Mouse (Mus musculus) CD4-positive, CD25-positive, alpha-beta regulatory T cell, adult 9 weeks (primary cell): ENCODE measurements around the gene Olfr1118. TPM values are rescaled to one million over a fixed set of nuclear protein-coding genes. Genes with fewer than 3 reads are reported as not detected.

ENCODE experiments used
- polyA plus RNA-seq: library from polyadenylated mRNA; unstranded; fragments of 100-300 nt; shearing (Covaris generic); gene quantifications from one replicate; pipeline ENCODE4 v1.2.1, GENCODE M21; 2017

The Olfr1118 gene
- not detected for polyA plus RNA-seq

DNA sequence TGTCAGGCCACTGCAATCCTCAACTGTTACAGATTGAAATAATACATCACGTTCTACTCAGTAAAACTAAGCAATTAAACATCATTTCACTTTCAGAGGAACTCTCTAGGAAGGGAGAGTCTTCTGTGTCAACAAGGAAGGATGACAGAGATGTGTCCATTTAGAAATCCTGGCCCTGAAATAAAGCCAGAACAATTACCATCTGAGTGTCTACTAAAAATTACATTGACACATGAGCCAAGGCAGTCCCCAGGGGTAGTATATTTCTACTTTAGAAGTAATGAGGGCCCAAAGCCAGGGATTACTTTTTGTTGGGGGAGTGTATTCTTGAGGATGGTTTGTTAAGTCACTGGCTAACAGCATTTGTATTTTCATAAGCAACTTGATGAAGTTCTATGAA is at the start of gene Olfr1118:
Gene Olfr1118 (plus strand): TSS at position 301 of the 400 bp plus-strand sequence.

DNA sequence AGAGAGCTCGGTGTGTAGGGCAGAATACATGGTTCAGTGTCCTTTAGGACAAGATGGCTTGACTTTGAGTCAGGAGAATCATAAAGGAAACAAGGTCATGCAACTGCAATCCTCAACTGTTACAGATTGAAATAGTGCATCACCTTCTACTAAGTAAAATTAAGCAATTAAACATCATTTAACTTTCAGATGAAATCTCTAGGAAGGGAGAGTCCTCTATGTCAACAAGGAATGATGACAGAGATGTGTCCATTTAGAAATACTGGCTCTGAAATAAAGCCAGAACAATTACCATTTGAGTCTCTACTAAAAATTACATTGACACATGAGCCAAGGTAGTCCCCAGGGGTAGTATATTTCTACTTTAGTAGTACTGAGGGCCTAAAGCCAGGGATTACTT is 40.1 kb upstream of the Olfr1118 start, which contains the start of gene Olfr1116:
Gene Olfr1116 (plus strand): TSS at position 301 of the 400 bp plus-strand sequence.

DNA sequence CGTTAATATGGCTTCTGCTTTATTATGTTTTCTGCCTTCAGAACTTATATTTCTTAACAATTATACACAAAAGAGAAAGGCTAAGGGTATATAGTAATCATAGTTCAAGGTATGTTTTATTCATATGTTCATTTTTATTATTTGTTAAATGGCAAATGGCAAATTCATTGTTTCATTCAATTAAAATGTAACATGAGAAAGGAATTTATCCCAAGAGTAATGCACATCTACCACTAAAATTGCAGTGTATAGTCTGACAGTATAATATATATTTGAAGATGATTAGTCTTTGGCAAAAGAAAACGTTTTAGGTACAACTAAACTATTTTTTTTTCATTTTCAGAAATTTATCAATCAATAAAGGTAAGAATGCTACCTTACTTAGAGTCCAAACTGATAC is 47.1 kb downstream of the Olfr1118 start, which contains the start of gene Olfr1120:
Gene Olfr1120 (plus strand): TSS at position 301 of the 400 bp plus-strand sequence.

Other genes with a start within 250 kb of the Olfr1118 start
- not detected for gene Olfr1107, start 231.8 kb upstream of the Olfr1118 start, polyA plus RNA-seq
- not detected for gene Olfr1109, start 211.6 kb upstream of the Olfr1118 start, polyA plus RNA-seq
- not detected for gene Olfr259, start 193.0 kb upstream of the Olfr1118 start, polyA plus RNA-seq
- not detected for gene Olfr1110, start 167.3 kb upstream of the Olfr1118 start, polyA plus RNA-seq
- gene Olfr1111, start 155.0 kb upstream of the Olfr1118 start, polyA plus RNA-seq: not detected
- not detected for gene Olfr1112, start 119.8 kb upstream of the Olfr1118 start, polyA plus RNA-seq
- gene Olfr1113, start 98.6 kb upstream of the Olfr1118 start, polyA plus RNA-seq: not detected
- not detected for gene Olfr1115, start 59.6 kb upstream of the Olfr1118 start, polyA plus RNA-seq
- gene Olfr1116, start 40.0 kb upstream of the Olfr1118 start, polyA plus RNA-seq: not detected
- gene Olfr1120, start 47.2 kb downstream of the Olfr1118 start, polyA plus RNA-seq: not detected
- gene Olfr1121, start 62.3 kb downstream of the Olfr1118 start, polyA plus RNA-seq: not detected
- gene Olfr1122, start 78.3 kb downstream of the Olfr1118 start, polyA plus RNA-seq: not detected
- gene Olfr1123, start 109.1 kb downstream of the Olfr1118 start, polyA plus RNA-seq: not detected
- gene Olfr1124, start 122.7 kb downstream of the Olfr1118 start, polyA plus RNA-seq: not detected
- gene Olfr1126, start 146.4 kb downstream of the Olfr1118 start, polyA plus RNA-seq: not detected
- not detected for gene Pramel7, start 189.5 kb downstream of the Olfr1118 start, polyA plus RNA-seq
- gene Pramel6, start 199.0 kb downstream of the Olfr1118 start, polyA plus RNA-seq: not detected
- gene Olfr153, start 224.2 kb downstream of the Olfr1118 start, polyA plus RNA-seq: not detected
- gene Olfr1128, start 238.0 kb downstream of the Olfr1118 start, polyA plus RNA-seq: not detected